Mouse (Mus musculus) liver, adult (tissue): ENCODE measurements around the gene Adat1.

Experiments
- GATA4 ChIP-seq: IDR thresholded peaks from 2 replicates; pipeline ENCODE4 v1.6.1; 2014; ENCODE audit warnings: mild to moderate bottlenecking, low read length; ENCODE audit not compliant: insufficient replicate concordance

Adat1 gene

DNA sequence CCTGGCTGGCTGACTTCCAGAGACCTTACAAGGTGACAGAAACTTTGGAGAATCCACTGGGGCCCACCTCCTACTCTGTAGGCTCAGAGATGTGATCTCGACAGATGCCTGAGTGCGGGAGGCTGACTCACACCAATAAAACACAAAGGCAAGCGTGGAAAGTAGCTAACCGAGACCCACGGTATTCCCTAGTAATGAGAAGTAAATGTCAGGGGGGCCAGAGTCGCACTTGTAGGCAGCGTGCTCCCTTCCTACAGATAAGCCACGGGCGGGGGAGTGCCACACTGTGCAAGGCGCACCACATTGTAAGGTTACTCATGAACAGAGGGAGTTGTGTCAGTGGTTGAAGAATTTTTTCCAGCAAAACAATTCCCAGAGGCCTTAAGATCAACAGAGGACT lies 7.6 kb downstream of the Adat1 start:
- TF ChIP-seq GATA4, result no peak

DNA sequence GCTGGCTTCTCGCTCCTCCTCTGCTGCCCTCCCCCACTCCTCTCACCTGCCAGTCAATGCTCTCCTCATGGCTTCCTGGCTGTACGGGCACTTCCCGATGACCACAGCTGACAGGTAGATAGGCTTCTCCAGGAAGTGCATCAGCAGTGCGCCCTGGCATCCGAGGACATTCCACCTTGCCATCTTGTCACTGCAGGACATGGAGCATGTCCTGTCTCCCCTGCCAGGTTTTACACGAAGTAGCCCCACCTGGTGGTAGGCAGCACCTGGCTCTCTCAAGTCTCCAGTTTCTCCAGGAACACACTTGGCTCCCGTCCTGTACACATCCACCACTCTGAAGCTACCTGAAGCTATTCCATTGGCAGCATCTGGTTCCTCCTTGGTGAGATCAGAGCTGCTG lies 10.0 kb downstream of the Adat1 start:
- no peak for TF ChIP-seq GATA4

DNA sequence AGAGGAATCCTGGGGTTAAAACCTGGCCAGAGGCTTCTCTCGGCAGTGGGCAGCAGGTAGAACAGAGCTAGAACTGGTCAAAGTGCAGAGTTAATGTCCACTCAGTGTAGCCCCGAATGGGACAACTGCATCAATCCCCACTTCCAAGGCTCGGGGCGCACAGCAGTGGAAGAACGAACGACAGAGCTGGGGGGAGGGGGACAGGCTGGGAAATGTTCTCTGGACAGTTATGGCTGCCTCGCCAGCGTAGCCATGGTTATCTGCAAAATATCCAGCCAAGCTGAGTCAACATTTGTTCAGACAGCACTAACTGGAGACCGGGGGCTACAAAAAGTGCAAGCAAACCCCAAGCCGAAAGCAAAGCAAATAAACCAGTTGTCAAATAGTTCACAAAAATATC lies 14.0 kb downstream of the Adat1 start:
- TF ChIP-seq GATA4, result no peak

DNA sequence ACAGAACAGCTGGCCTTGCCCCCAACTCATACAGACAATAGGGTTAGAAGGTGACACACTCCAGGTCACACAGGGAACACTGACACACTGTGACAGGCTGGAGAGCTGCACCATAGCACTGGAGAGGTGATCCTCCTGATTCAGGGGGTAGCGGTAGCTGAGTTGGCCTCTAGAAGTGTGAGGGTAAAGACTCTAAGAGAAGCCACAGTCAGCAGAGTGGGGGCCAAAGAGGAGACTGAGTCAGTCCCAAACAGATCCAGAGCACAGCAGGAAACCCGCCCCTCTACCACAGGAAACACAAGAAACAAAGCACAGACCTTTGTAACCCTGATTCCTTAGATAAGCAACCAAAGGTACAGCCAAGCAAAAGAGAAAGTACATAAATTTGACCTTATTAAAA lies 15.8 kb downstream of the Adat1 start:
- TF ChIP-seq GATA4, result no peak

DNA sequence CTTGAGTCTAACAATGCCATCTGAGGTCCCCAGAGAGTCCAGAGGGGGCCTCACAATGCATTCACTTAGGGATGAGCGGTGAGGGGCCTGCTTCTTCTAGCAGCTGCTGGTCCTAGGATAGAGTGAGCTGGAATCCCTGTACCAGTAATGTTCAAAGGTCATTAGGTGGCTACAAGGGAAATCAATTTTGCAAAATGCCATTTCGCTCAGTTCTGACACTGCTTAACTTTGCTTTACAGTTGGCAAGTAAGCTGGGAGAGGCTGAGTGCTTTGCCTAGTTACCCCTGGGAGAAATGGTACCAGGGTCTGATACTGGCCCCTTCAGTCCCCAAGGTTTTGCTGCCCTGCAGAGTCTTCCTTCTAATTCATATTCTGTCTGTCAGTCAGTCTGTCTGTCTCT lies 16.4 kb downstream of the Adat1 start:
- no peak for TF ChIP-seq GATA4

DNA sequence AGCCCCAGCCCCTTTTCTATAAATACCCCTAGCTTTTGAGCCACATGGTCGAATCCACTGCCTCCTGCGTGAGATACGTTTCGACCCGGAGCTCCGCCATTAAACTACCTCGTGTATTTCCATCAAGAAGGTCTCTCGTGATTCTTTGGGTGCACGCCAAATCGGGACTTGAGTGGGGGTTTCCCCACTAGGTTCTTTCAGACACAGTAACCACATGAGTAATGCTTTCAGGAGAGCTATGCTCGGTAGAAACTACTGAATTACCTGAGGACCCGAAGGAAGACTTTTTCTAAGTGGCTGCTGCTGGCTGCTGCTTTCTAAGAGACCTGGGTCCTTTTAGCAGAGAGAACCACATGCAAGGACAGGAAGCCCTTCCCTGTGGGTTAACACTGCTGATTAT lies 18.0 kb downstream of the Adat1 start:
- no peak for TF ChIP-seq GATA4

DNA sequence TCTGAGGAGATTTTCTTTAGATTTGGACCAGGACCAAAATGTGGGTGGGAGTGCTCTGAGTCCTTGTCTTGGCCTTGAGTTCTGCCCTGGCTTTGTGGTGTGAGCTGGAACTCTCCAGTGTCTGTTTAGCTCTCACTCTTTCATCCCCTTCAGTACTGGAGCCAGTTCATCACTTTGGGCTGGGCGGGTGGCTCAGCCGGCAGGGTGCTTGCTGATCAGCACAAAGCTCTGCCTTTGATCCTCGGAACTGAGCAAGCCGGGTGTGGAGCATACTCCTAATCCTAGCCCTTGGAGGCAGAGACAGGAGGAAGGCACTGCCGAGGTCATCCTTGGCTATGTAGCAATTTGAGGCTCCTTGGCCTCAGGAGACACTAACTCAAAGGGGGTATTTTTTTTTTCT lies 23.1 kb downstream of the Adat1 start:
- no peak for TF ChIP-seq GATA4

DNA sequence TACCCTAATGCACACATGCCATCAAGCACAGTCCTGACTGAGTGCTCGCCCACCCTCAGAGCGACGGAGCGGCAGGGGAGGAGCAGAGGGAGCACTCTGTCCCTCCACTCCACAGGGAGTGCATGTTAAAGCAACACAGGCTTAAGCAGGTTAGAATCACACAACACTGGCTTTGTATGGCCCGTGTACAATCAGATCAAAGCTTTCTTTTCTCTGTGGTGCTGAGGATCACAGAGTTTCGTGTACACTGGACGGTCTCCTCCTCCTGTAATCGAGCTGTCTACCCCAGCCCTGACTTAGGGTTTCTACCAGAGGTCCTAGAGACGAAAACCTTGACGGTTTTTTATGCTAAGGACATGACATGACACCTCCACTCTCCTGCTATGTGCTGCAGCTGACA lies 23.6 kb downstream of the Adat1 start:
- TF ChIP-seq GATA4, result no peak

DNA sequence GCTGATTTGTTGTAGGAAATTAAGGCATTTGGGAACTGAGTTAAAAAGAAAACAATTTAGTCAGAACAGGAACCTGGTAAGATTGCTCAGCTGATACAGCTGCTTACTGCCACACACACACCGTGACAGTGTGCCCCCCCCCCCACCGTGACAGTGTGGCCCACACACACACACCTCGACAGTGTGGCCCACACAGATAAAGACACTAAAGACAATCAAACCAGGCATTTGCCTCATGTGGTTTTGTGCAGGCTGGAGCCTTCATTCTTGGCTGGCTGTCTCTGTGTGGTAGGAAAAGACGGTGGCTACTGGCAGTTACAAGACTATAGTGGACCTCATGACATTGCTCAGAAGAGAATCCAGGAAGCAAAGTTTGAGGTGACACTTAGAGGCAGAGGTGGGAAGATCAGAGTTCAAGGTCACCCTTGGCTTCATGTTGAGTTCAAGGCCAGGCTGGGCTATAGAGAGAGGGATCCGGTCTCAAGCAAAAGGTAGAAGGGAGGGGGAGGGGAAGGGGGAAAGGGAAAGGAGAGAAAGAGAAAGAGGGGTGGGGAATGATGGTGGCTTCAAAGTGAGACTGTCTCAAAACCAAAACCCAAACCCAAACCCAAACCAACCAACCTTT lies 24.7 kb downstream of the Adat1 start:
- TF ChIP-seq GATA4, result no peak

DNA sequence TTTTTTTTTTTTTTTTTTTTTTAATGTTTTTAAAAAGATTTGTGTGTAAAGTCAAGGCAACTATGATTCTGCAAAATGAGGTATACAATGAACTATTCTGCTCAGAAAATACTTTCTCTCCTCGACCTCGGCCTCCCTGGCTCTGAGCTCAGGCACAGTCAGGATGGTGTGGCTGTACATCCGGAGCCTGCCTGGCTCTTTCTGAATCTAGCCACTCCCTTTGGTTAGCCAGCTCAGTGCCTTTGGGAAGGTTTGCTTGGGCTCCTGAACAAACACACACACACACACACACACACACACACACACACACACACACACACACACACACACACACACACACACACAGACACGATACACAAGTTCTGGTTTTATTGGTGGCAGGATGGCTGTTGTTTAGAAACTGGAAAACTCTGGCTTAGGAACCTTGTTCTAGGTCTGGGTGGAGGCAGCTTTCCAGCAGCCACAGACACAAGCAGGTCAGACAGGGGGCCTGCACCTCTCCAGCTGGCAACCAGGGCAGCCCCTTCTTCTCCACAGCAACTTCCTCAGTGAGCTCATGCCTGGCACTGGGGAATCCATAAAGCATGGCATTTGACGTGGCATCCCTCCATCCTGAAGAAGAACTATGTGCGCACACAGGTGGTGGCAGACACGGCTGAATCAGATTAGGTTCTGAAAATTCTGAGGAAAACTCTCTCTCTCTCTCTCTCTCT lies 27.1 kb downstream of the Adat1 start:
- TF ChIP-seq GATA4, result no peak

DNA sequence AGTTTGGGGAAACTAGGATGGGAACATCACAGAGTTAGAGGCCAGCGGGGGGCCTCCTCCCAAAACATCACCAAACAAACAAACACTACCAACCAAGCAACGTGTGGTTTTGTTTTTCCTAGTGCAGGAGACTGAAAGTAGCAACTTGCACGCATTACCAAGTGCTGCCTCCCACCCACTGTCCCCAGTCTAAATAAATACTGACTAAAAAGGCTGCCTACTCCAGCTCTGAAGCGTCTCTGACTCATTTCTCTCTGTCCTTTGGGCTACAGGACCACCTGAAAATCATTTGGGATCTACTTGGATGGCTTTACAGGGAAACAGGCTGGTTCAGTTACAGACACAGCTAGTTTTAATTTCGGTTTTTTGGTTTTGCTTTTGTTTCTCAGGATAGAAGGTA lies 27.8 kb downstream of the Adat1 start:
- no peak for TF ChIP-seq GATA4

DNA sequence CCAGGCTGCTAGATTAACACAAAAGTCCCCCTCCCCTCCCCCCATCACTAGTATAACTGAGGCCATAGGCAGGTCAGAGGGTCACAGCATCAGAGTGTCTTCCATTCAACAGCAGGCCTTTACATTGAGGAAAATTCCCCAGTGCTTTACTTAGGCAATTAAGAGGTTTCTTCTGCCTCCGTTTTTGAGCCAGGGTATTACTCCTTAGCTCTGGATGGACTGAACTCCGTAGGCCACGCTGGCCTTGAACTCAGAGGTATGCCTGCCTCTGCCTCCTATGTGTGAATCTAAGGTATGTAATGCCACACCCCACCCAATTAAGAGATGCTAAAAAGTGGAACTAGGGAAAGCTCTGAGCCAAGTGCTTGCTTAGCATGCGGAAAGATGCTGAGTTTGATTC lies 28.6 kb downstream of the Adat1 start:
- no peak for TF ChIP-seq GATA4

DNA sequence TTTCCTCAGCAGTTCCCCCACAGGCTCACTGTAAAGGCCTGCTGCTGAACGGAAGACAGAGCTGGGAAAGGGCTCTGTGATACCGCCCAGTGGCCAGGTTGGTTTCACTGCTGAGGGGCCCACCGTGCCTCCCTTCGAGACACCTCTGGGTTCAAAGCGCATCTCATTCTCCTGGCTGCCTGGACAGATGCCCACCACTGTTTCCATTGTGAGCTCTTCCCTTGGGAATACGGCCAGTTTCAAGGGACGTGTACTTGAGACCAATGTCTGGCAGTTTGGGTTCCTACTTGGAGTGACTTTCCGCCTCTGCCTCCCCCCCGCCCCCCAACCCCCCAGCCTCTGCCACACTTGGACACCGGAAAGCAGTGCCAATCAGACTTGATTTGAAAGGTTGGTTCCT lies 29.0 kb downstream of the Adat1 start:
- no peak for TF ChIP-seq GATA4

DNA sequence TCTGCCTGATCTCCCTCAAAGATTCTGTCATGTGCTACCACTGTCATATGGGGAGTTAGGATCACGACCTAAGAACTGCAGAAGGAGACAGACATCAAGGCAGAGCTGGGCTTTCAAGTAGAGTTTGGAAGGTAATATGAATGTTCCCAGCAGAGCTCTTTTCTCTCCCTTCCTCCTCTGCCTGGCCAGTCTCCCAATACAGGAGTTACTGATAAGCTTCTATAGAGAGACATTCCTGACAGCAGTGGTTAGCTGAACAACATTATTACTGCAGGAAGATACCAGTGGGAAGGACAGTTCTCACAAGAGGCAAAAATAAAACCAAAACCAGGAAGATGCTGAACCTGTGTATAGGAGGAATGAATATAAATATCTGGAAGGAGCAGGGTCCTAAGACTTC lies 29.5 kb downstream of the Adat1 start:
- no peak for TF ChIP-seq GATA4

DNA sequence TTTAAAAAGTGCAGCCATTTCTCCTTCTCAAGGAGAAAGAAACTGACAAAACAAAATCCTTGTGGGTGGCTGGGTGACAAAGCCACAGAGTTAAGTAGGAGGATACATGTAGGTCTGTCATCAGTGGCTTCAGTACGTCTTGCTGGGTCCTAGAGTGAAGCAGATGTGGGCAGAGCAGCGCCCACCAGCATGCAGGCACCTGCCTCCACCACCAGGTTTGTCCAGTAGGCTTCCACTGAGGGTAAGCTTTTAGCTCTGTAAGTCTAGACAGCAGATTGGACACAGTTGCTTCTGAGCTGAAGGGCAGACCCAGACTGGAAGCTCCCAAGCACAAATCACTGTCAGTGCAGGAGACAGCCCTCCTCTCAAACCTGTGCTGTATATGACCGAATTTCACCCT lies 30.8 kb downstream of the Adat1 start:
- no peak for TF ChIP-seq GATA4

DNA sequence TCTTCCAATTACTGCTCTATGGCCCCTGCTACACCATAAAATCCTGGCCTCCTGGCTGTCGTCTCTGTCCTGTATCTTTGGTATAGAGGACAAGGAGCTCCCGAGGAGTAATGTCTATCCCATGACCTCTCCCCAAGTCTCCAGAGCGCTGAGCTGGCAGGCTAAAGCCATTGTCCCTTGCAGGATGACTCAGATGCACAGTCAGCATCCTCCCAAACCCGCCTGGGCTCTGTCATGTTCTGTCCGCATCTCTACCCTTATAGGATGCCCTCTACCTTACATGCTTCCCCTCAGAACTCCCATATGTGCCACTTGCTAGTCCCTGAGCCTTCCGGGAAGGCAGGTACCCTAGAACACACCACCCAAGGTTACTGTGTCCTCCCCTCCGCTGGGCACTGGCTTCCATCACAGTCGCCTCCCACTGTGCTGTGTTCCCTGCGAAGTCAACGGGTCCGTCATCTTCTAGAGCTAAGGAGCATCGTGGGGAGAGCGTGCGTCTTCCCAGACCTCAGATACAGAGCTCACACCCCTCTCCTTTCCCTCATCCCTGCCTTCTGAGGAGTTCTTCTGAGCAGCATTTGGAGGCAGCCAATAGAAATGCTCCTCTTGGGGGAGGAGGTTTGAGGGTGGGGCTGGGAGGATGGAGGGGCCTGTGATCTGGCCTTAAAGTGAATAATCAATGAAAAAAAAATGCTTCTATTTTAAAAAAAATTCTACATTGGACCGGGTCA lies 31.3 kb downstream of the Adat1 start:
- TF ChIP-seq GATA4, result no peak
